Mouse (Mus musculus) ES-Bruce4 (cell line): ENCODE measurements around the gene Gm21739.
"Not testable (repeated sequence)": the region's sequence is repeated elsewhere in the genome, so short reads cannot be mapped to it uniquely, and the experiment has no call there.

Experiments used
- CTCF ChIP-seq: IDR thresholded peaks from one replicate; pipeline ENCODE4 v1.8.1; 2011; ENCODE audit warnings: low read depth, low read length
- EP300 ChIP-seq: IDR thresholded peaks from 2 replicates; pipeline ENCODE4 v1.6.1; 2011; ENCODE audit warnings: low read depth, low read length; ENCODE audit not compliant: insufficient read depth
- POLR2A ChIP-seq: IDR thresholded peaks from one replicate; pipeline ENCODE4 v1.8.1; 2011; ENCODE audit warnings: low read length; ENCODE audit not compliant: insufficient read depth

GRCm38 (mm10) chrY:44264344-44264743, at the start of gene Gm21739:
- TF ChIP-seq EP300, CTCF, POLR2A: not testable (repeated sequence)
